Mouse (Mus musculus) monocyte, adult 5-6 weeks (primary cell): Measurements from ENCODE around the gene Acacb. TPM values are rescaled to one million over a fixed set of nuclear protein-coding genes. Genes with fewer than 3 reads are reported as not detected.

ENCODE experiments used
- ATAC-seq: fragments of 153-309, 156-312 bp; replicated peaks from 2 replicates; pipeline ENCODE4 v1.8.0; 2017; ENCODE audit warnings: mild to moderate bottlenecking; ENCODE audit not compliant: low TSS enrichment, insufficient number of reproducible peaks, severe bottlenecking, poor library complexity, low FRiP score
- total RNA-seq: library from RNA; stranded (forward); fragments of 200-1000, 200-491, 200-594 nt; gene quantifications from 3 replicates; pipeline ENCODE4 v1.2.3, GENCODE M21; 2017

Gene Acacb
- total RNA-seq, 1 experiment from 2014 or later: 0.19 TPM

DNA sequence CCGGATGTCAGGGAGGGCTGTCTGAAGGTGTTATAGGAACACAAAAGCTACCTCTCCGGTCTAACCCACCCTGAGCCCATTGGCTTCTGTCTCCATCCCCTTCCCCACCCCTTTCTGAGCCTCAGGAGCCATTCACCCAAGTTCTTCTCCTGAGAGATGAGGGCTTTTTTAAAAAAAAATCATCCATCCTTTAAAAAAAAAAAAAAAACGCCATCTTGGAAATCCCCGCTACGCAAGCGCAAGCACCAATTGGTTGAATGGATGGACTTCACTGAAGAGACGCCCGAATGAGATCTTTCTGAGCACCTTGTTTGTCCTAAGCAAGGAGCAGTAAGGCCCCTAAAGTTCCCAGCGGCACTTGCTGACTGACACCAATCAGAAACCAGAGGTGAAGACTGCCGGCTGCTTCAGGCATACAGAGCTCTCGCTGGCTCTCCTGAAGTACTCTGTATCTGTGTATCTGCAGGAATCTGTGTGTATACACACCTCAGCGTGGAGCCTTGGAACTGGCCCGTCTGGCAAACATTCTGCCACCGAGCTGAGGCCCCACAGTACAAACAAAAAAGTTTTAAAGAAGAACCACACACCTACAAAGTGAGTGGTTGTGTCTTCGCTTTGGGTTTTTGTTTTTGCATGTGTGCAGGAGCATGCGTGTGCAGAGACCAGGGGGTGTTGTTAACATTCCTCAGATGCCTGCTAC, 140.7 kb downstream of the Acacb start:
- no peak for ATAC-seq

DNA sequence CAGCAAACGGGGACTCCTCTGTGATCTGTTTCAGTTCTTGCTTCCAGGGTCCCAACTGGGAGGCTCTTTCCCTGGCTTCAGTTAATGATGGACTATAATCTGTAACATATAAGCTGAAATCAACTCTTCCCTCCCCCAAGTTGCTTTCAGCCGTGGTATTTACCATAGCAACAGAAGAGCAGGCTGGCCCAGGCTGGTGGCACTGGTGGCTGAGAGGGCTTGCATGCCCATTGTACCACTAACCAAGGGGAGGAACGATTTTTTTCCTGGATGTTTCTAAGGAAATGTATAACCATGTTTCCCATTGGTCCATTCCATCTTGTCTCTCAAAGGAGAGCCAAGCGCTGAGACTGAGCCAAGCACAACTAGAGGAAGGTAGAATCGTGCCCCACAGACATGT, 142.1 kb downstream of the Acacb start:
- ATAC-seq: no peak

DNA sequence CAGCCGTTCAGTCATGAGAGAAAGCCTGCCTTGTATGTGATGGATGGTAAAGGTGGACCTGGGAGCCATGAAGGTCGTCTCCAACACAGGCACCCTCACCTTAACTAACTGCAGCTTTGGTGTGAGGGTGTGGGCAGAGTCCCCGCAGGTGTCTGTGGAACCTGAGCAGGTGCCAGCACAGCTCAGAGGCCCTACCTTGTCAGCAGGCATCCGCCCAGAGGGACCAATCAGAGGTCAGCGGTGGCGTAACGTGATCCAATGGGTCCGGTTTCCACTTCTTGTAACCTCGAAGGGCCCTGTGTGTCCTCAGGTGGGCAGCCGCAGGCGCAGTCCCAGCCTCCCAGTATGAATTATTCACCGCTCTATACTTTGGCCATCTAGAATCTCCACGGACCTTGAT, 142.5 kb downstream of the Acacb start, which contains the start of gene Myo1h:
Myo1h (plus strand) TSS at position 293 of the 400 bp plus-strand sequence.
- no peak for ATAC-seq

DNA sequence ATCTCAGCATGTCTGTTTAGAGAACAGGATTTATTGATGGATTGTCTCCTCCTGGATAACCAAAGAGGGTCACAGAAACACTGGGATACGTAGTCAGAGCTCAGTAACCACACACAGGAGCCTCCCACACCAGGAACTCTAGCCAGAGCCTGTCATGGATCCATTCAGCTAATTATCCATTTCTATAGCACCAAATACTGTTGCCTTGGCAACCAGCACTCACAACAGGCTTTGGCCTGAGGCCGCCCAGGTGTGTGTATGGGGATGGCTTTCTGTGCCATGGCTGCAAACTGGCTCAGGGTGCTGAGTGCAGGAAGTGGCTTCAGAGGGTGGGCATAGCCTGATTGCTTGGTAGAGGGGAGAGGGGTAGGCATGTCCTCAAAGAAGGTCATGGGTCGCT, 143.7 kb downstream of the Acacb start:
- ATAC-seq: no peak

DNA sequence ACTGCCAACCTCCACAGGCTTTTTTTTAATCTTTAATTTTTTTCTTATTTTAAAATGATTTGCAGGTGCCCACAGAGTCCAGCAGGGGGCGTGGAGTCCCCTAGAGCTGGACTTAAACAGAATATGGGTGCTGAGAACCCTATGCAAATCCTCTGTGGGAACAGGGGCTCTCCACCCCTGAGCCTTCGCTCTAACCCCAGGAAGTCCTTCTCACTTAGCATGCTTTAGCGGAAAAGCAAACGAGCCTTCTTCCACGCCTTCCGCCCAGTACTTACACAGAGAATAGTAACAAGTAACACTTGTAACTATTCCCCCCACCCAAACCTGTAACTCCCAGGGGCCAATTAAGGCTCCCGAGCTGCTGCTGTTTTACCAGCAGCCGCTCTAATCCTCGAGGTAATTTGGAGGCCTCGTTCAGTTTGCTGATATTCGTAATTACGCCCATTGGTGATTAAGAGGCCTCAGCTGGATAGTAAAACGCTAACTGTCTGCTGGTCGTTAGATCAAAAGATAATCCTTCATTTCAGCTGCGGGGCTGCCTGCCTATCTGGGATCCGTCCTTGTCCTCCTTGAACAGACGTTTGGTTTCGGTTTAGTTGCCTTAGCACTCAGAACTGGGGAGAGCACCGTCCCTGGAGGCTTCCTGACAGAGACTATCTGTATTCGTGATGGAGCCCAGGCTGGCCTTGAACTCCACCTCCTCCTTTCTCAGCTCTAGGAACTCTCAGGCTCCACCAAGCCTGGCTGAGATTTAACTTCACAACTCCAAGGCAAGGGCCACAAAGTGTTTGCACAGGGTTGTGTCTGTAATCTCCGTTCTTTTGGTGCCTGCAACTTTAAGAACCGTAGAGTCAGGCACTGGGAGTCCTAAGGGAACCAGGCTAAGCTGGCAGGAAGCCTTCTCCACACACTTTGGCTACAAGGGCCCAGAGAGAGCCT, 150.6 kb downstream of the Acacb start:
- no peak for ATAC-seq

DNA sequence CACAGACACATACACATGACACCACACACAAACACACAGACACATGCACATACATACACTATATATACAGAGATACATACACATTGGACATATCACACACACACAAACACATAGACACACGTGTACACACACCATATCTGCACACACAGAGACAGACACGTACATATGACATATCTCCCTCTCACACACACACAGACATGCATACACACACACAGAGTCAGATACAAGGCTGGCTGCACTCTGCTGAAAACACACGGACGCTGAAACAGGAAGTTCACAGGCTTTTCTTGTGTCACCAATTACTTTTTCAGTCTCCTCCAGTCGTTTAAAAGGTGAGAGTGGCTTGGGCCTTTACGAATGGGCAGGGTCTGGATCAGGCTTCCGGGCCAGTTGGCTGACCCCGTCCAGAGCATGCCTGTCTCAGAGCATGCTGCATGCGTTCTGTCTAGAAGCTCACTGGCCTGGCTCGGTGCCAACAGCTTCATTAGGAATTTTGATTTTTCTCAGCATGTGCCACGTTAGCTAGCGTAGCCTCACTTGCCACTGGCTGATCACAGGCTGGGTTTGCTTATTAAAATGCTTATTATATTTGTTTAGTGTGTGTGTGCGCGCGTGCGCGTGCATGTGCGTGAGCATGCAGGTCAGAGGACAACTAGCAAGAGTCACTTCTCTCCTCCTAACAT, 152.0 kb downstream of the Acacb start:
- ATAC-seq: no peak

DNA sequence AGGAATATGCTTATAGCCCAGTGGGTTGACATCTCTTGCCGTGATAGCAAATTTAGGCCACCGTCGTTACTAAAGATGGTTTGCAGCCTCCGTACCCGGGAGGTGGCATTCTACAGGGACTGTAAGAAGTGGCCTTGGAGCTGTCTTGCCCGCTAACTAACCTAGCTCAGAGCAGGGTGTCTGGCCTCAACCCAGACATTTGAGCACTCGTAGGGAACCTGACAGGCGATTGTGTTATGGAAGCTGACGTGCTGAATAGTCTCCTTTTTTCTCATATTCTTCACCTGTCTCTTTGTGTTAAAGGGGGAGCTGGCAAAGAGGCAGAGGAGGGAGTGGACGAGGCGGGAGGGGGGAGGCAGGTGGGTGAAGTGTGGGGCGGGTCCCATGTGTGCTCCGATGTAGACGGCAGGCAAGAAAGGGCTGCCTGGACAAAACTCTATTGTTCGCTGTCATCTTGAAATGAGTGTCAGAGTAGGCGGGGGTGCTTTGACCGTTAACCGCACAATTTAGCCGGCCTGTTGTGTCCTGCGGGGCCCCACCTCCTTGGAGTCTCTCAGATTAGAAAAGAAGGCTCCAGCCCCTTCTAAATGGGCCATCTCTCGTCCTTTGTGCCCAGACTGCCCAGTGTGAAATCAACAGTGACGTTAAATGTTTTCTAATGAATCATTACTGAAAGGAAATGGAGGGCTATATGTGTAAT, 153.0 kb downstream of the Acacb start:
- ATAC-seq: no peak

DNA sequence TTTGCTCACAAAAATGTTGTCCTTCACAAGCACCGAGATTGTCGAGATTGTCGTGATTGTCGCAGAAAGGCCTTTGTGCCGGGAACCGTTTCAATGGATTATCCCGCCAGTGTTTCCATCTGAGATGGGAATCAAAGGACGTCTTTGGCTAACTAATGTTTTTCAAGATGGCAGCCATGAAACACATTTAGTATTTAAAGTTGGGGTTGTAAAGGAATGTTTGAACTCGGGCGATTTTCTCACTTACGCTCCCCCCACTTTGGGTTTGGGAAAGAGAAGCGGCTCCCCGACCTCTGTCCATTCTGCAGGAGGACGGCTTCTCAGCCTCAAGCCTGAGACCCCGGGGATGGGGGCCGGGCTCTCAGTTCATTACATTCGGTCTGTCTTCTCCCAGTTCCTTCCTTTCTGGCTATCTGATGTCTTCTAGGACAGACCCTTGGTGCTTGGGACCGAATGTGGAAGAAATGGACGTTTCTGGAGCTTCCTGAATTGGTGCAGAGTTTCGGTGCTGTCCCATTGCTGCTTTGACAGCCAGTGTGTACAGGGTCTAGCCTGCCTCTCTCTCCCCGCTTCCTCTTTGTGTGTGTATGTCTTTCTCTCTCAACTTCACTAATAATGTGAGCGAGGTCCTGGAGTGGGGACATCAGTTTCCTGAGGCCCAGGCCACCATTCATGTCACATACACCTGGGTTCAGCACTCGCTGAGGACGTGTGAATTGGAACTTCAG, 153.7 kb downstream of the Acacb start:
- ATAC-seq: no peak

Other genes with a start within 250 kb of the Acacb start
- 129 to 177 TPM (median 136 TPM) in 3 replicates for gene Coro1c, start 237.8 kb upstream of the Acacb start, total RNA-seq
- gene Ssh1, start 152.6 kb upstream of the Acacb start, total RNA-seq: 11.1 to 23.4 TPM (median 17.9 TPM) in 3 replicates
- not detected in 3 replicates for gene Dao, start 142.8 kb upstream of the Acacb start, total RNA-seq
- 3.3 to 14.0 TPM (median 11.0 TPM) in 3 replicates for gene Usp30, start 81.1 kb upstream of the Acacb start, total RNA-seq
- not detected in 3 replicates for gene Svop, start 55.0 kb upstream of the Acacb start, total RNA-seq
- gene Alkbh2, start 18.3 kb upstream of the Acacb start, total RNA-seq: 1.6 to 12.8 TPM (median 8.9 TPM) in 3 replicates
- gene Ung, start 16.1 kb upstream of the Acacb start, total RNA-seq: 1.9 to 4.0 TPM (median 2.7 TPM) in 3 replicates
- not detected in 3 replicates for gene Foxn4, start 127.3 kb downstream of the Acacb start, total RNA-seq
- gene Myo1h, start 142.6 kb downstream of the Acacb start, total RNA-seq: 2.3 to 8.7 TPM (median 4.6 TPM) in 3 replicates
- gene Kctd10, start 234.0 kb downstream of the Acacb start, total RNA-seq: 86.5 to 90.0 TPM (median 87.5 TPM) in 3 replicates
- 22.0 to 38.0 TPM (median 27.7 TPM) in 3 replicates for gene Ube3b, start 234.1 kb downstream of the Acacb start, total RNA-seq